Mouse (Mus musculus) cortical plate, adult 2 months (tissue): ENCODE data around the gene Tent5c.

ENCODE experiments used
- CTCF ChIP-seq: fragments of 200-500 bp; IDR thresholded peaks from 2 replicates; pipeline ENCODE4 v1.5.1; 2011; ENCODE audit warnings: mild to moderate bottlenecking, control low read depth, low read length; ENCODE audit not compliant: insufficient read depth; ENCODE audit errors: extremely low read depth
- POLR2A ChIP-seq: fragments of 200-500 bp; IDR thresholded peaks from 2 replicates; pipeline ENCODE4 v1.6.1; 2011; ENCODE audit warnings: mild to moderate bottlenecking, low read length, control low read depth; ENCODE audit not compliant: insufficient read depth; ENCODE audit errors: extremely low read depth

DNA sequence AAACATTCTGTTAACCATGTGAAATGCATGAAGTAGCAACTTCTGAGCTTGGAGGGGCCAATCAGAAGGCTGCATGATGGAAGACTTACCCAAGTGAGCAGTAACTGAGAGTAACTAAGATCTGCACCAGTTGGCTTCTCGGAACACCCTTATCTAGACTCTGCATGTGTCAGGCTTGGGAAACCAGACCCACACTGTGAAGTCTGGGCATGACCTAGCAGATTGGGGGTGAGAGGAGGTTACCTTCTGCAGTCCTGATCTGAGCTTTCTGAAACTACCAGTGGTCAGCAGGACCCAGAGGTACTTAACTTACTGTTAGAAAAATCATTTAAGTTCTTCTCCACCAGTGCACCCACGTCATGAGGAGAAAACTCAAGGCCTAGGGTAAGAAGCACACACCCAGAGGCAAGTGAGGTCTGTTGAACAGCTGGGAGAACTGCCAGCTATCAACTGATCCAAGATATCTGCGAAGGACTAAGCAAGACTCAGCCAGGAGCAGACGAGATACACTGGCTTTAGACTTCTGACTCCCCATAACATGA lies 50.6 kb downstream of the Tent5c start:
- no peak for TF ChIP-seq CTCF
- TF ChIP-seq POLR2A: no peak
